Mouse (Mus musculus): ENCODE data around the gene Chaf1a. TPM values are rescaled to one million over a fixed set of nuclear protein-coding genes. Genes with fewer than 3 reads are reported as not detected.
A peak's percentile ranks its signal among the peaks of the same experiment; 100 is the strongest.

Chaf1a gene
- polyA plus RNA-seq, 1 experiment from 2014 or later: 4.5 TPM

DNA sequence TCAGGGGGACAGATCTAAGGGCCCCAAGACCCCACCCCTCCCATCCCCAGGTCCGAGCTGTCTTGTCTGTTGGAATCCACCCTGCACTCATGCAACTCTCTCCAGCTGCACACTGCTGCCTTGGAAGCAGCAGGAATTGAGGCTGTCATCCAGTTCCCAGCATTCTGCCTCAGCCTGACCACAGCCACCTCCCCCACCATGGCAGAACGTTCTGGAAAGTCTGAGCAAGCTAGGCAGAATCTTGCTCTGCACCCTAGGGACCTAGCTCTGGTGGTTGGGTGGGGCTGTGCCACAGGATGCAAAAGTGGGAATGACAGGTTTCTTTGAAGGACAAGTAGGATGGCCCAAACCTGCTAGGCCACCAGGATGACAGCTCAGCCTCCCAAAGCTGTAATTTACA is 15.8 kb upstream of the Chaf1a start:
- Histone ChIP-seq H3K27me3 (replicated peaks; ENCODE audit: control insufficient read depth, insufficient read depth, low read length) (no peaks in the 10 kb centered on the region), H3K4me1 (ENCODE audit: control insufficient read depth, insufficient read depth, low read depth, low read length) (peaks cover 5% of the 10 kb centered on the region; the same call in 1 of the 2 replicates), H3K36me3 (ENCODE audit: control insufficient read depth, insufficient read depth, low read length) (peaks cover 4% of the 10 kb centered on the region), H3K4me2 (ENCODE audit: low read length) (no peak overlapping the region), H3K27ac (ENCODE audit: low read depth, low read length) (no peak overlapping the region), H3K9me3 (ENCODE audit: control insufficient read depth, low read length) (no peaks in the 10 kb centered on the region), H3K4me3 (ENCODE audit: low read length) (no peak overlapping the region), H3K9ac (ENCODE audit: low read depth, low read length) (no peak overlapping the region)
- no peak for ATAC-seq
- WGBS: 70% methylated on average over 2 of the region's 2 CpGs

DNA sequence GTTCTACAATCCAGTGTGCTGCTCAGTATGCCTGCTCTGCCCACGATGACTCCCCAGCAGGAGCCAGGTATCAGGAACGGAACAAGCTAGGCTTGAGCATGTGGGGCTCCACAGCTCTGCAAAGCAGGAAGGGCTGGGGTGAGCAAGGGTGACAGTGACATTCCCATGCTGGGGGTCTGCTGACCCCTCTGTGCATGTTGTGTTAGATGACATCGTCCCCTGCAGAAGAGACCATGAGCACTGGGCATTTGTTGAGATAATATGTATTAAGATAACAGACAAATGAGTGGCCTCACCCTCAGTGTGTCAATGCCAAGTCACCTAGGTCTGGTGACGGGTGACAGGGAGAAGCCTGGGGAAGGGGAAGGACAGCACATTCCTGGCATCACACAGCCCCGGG is 15.3 kb upstream of the Chaf1a start:
- 79% methylated on average over 5 of the region's 5 CpGs for WGBS
- H3K9ac ChIP-seq (ENCODE audit: low read depth, low read length): no peak overlapping the region
- H3K36me3 ChIP-seq (ENCODE audit: control insufficient read depth, insufficient read depth, low read length): no peaks in the 10 kb centered on the region; the same call in 1 of the 2 replicates
- peaks cover 5% of the 10 kb centered on the region; the same call in 1 of the 2 replicates for H3K4me1 ChIP-seq (ENCODE audit: control insufficient read depth, insufficient read depth, low read depth, low read length)
- no peak overlapping the region for H3K4me2 ChIP-seq (ENCODE audit: low read length)
- no peaks in the 10 kb centered on the region for H3K27me3 ChIP-seq (replicated peaks; ENCODE audit: control insufficient read depth, insufficient read depth, low read length)
- H3K27ac ChIP-seq (ENCODE audit: low read depth, low read length): no peak overlapping the region
- no peak overlapping the region for H3K4me3 ChIP-seq (ENCODE audit: low read length)
- H3K9me3 ChIP-seq (ENCODE audit: control insufficient read depth, low read length): no peaks in the 10 kb centered on the region
- no peak for ATAC-seq

DNA sequence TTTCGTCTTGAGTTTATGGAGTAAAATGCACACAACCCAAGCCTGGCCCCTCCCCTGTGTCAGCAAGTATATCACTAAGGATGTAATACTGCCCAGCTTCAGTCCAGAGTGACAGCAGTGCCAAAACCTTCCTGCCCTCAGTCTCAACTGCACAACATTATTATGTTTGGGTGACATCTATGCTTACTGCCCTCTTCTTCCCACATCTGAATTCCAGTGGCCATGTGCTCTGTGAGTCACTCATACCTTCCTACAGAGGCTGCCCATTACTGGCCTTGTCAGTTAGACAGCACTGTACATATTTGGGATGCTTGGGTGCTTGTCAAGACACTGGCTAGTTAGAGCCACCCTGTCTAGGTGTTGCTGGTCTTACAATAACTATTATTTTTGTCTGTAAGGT is 13.9 kb upstream of the Chaf1a start:
- no peak overlapping the region for H3K27ac ChIP-seq (ENCODE audit: low read depth, low read length)
- no peaks in the 10 kb centered on the region for H3K9me3 ChIP-seq (ENCODE audit: control insufficient read depth, low read length)
- no peaks in the 10 kb centered on the region for H3K36me3 ChIP-seq (ENCODE audit: control insufficient read depth, insufficient read depth, low read length)
- H3K4me2 ChIP-seq (ENCODE audit: low read length): no peak overlapping the region
- no peaks in the 10 kb centered on the region for H3K27me3 ChIP-seq (replicated peaks; ENCODE audit: control insufficient read depth, insufficient read depth, low read length)
- ATAC-seq: no peak
- no peak overlapping the region for H3K9ac ChIP-seq (ENCODE audit: low read depth, low read length)
- H3K4me3 ChIP-seq (ENCODE audit: low read length): no peak overlapping the region
- WGBS: 100% methylated on average over 1 of the region's 1 CpGs
- peaks cover 9% of the 10 kb centered on the region; the same call in 1 of the 2 replicates for H3K4me1 ChIP-seq (ENCODE audit: control insufficient read depth, insufficient read depth, low read depth, low read length)

DNA sequence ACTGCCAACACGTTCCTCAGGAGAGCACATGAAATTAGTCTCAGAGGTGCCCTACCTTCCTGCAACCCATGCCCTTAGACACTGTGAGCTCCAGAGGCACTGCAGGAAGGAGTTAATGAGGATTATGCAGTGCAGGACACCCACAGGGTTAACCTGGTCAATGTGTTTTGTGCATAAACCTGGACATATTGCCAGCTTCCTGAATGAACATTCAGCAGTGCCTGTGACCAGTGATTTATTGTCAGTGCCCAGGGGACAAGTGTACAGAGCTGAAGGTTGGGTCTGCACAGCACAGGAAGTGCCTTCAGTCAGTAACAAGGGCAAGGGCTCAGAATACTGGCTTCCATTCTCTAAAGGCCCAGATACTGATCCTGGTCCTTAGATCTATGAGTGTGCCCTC is 13.4 kb upstream of the Chaf1a start:
- H3K4me2 ChIP-seq (ENCODE audit: low read length): no peak overlapping the region
- peaks cover 5% of the 10 kb centered on the region for H3K4me1 ChIP-seq (ENCODE audit: control insufficient read depth, insufficient read depth, low read depth, low read length)
- no peak overlapping the region for H3K4me3 ChIP-seq (ENCODE audit: low read length)
- 82% methylated on average over 1 of the region's 1 CpGs for WGBS
- ATAC-seq: no peak
- H3K27me3 ChIP-seq (replicated peaks; ENCODE audit: control insufficient read depth, insufficient read depth, low read length): no peaks in the 10 kb centered on the region
- 0 out of 2 replicates have a peak, but pooled peaks cover under 1% of the 10 kb centered on the region for H3K36me3 ChIP-seq (ENCODE audit: control insufficient read depth, insufficient read depth, low read length)
- H3K9ac ChIP-seq (ENCODE audit: low read depth, low read length): no peak overlapping the region
- no peak overlapping the region for H3K27ac ChIP-seq (ENCODE audit: low read depth, low read length)
- H3K9me3 ChIP-seq (ENCODE audit: control insufficient read depth, low read length): no peaks in the 10 kb centered on the region

DNA sequence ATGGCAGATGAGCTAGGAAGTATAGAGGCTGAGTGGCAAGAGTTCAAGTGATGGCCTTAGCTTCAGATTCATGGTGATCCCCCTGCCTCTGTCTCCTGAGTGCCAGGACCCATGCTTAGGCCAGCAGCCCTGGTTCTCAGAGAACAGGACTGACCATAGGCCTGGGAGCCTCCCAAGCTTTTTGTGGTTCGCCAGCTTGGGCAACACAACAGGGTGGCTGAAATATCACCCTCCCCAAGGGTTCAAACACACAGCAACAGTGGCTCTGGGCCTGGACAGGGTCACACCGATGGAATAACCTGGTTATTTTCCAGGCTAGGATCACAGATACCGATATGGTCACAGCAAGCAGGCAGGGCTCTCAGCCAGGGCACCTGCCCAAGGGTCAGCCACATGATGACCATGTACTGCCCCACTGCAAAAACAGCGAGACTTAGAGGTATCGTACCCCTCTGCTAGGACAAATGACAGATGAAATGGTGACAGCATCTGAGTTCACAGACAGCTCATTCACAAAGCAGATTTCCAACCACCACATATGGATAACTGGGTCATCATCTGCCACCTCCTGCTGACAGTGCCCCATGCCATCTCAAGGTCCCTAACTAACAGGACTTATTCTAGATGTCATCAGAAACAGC is 12.3 kb upstream of the Chaf1a start:
- Histone ChIP-seq H3K9me3 (ENCODE audit: control insufficient read depth, low read length) (no peaks in the 10 kb centered on the region), H3K4me1 (ENCODE audit: control insufficient read depth, insufficient read depth, low read depth, low read length) (peaks cover 10% of the 10 kb centered on the region), H3K9ac (ENCODE audit: low read depth, low read length) (peak overlapping the region; percentile 8; the same call in 1 of the 2 replicates), H3K27ac (ENCODE audit: low read depth, low read length) (no peak overlapping the region), H3K4me2 (ENCODE audit: low read length) (no peak overlapping the region), H3K36me3 (ENCODE audit: control insufficient read depth, insufficient read depth, low read length) (0 out of 2 replicates have a peak, but pooled peaks cover 3% of the 10 kb centered on the region), H3K4me3 (ENCODE audit: low read length) (no peak overlapping the region), H3K27me3 (replicated peaks; ENCODE audit: control insufficient read depth, insufficient read depth, low read length) (no peaks in the 10 kb centered on the region)
- 90% methylated on average over 5 of the region's 5 CpGs for WGBS
- no peak for ATAC-seq

DNA sequence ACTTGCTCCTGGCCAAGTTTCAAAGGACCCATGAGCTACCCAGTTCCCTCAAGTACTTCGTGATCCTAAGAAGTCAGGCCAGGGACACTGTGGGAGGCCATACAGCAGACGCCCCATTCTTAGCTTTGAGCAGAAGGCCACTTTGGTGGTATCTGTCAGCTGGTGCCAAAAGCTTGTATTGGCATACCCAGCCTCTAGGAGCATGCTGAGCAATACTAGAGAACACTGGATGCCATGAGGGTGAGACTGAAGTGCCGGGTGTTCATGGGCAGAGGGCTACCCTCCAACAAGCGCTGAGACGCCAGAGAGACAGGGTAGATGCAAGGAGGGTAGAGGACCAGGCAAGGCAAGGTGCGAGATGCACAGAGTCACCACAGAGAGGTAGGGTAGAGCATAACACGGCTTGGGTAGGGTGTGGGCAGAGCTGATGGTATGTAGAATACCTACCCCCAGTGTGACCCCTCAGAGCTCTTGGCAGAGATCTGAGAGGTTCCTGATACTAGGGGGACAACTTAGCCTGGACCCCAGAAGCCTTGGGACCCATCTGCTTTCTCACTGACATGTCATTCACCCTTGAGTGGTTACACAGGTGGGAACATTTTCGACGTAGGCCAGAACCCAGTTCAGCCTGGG is 9.9 kb upstream of the Chaf1a start:
- H3K4me1 ChIP-seq (ENCODE audit: control insufficient read depth, insufficient read depth, low read depth, low read length): peaks cover 21% of the 10 kb centered on the region
- no peak for ATAC-seq

DNA sequence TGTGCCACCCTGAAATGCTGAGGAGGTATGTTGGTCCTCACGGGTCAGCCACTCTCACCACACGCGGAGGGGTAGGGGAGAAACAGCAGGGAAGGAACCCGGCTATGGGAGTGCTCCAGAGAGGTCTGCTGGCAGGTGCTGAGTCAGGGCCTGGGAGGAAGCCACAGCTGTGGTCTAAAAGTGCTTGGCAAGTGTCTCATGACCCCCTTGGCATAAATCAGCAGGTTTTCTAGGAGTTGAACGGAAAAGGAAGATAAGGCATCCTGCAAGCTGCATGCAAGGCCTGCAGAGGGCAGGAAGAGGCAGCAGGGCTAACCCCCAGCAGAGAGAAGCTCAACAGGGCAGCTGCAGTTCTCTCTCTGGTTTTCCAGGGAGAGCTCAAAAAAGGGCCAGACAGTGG is 9.3 kb upstream of the Chaf1a start:
- no peak overlapping the region for H3K9ac ChIP-seq (ENCODE audit: low read depth, low read length)
- ATAC-seq: no peak
- no peaks in the 10 kb centered on the region for H3K27me3 ChIP-seq (replicated peaks; ENCODE audit: control insufficient read depth, insufficient read depth, low read length)
- 0 out of 2 replicates have a peak, but pooled peaks cover 3% of the 10 kb centered on the region for H3K36me3 ChIP-seq (ENCODE audit: control insufficient read depth, insufficient read depth, low read length)
- H3K4me1 ChIP-seq (ENCODE audit: control insufficient read depth, insufficient read depth, low read depth, low read length): peaks cover 25% of the 10 kb centered on the region
- no peaks in the 10 kb centered on the region for H3K9me3 ChIP-seq (ENCODE audit: control insufficient read depth, low read length)
- H3K27ac ChIP-seq (ENCODE audit: low read depth, low read length): no peak overlapping the region; the same call in 1 of the 2 replicates
- 59% methylated on average over 5 of the region's 5 CpGs for WGBS
- H3K4me2 ChIP-seq (ENCODE audit: low read length): no peak overlapping the region
- no peak overlapping the region for H3K4me3 ChIP-seq (ENCODE audit: low read length)

More for the DNA sequence above, 9.9 kb upstream of the Chaf1a start:
- Histone ChIP-seq H3K9me3 (ENCODE audit: control insufficient read depth, low read length) (no peaks in the 10 kb centered on the region), H3K4me3 (ENCODE audit: low read length) (no peak overlapping the region), H3K27ac (ENCODE audit: low read depth, low read length) (no peak overlapping the region; the same call in 1 of the 2 replicates), H3K27me3 (replicated peaks; ENCODE audit: control insufficient read depth, insufficient read depth, low read length) (no peaks in the 10 kb centered on the region), H3K4me2 (ENCODE audit: low read length) (no peak overlapping the region), H3K36me3 (ENCODE audit: control insufficient read depth, insufficient read depth, low read length) (0 out of 2 replicates have a peak, but pooled peaks cover 3% of the 10 kb centered on the region), H3K9ac (ENCODE audit: low read depth, low read length) (no peak overlapping the region)
- WGBS: 80% methylated on average over 9 of the region's 9 CpGs

DNA sequence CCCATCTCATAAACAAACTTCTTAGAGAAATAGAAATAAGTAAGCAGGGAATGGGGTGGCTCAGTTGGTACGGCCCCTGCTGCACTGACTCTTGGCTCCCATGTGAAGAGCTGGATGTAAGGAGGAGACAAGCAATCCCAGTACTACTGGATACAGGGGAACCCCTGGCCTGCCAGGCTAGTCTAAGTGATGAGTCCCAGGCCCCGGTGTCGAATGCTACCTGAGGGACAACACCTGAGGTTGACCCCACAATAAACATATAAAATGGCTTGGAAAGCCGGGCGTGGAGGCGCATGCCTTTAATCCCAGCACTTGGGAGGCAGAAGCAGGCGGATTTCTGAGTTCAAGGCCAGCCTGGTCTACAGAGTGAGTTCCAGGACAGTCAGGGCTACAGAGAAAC is 8.8 kb upstream of the Chaf1a start:
- no peaks in the 10 kb centered on the region for H3K27me3 ChIP-seq (replicated peaks; ENCODE audit: control insufficient read depth, insufficient read depth, low read length)
- no peaks in the 10 kb centered on the region for H3K9me3 ChIP-seq (ENCODE audit: control insufficient read depth, low read length)
- H3K4me1 ChIP-seq (ENCODE audit: control insufficient read depth, insufficient read depth, low read depth, low read length): peaks cover 25% of the 10 kb centered on the region
- H3K4me2 ChIP-seq (ENCODE audit: low read length): no peak overlapping the region
- H3K9ac ChIP-seq (ENCODE audit: low read depth, low read length): no peak overlapping the region
- 92% methylated on average over 7 of the region's 7 CpGs for WGBS
- no peak for ATAC-seq
- no peak overlapping the region for H3K27ac ChIP-seq (ENCODE audit: low read depth, low read length)
- H3K4me3 ChIP-seq (ENCODE audit: low read length): no peak overlapping the region
- 0 out of 2 replicates have a peak, but pooled peaks cover 3% of the 10 kb centered on the region for H3K36me3 ChIP-seq (ENCODE audit: control insufficient read depth, insufficient read depth, low read length)

DNA sequence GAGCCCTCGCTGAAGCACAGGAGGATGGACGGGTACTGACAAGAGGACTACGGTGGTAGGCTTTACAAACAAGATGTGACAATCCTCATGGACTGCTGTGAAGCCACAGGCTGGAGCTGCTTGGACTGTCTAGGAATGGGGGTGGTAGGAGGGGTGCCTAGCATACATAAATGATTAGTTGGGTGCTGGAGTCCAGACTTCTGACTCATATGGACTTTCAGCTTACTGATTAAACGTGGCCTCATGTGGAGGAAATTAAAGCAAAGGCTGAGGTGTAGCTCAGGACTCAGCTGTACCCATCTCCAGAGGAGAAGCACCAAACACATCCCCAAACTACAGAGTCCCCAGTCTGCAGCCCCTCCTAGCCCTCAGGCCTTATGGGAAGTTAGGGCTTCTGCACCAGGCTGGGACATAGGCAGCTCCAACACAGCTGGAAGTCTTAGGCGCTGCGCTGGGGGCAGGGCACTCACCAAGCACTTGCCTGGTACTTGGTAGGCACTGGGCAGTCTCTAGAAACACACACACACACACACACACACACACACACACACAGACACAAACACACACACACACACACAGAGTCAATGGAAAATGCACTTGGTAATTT is 8.0 kb upstream of the Chaf1a start:
- Histone ChIP-seq H3K36me3 (ENCODE audit: control insufficient read depth, insufficient read depth, low read length) (0 out of 2 replicates have a peak, but pooled peaks cover 3% of the 10 kb centered on the region), H3K27ac (ENCODE audit: low read depth, low read length) (no peak overlapping the region), H3K4me2 (ENCODE audit: low read length) (no peak overlapping the region), H3K4me3 (ENCODE audit: low read length) (no peak overlapping the region), H3K9me3 (ENCODE audit: control insufficient read depth, low read length) (no peaks in the 10 kb centered on the region), H3K27me3 (replicated peaks; ENCODE audit: control insufficient read depth, insufficient read depth, low read length) (no peaks in the 10 kb centered on the region), H3K9ac (ENCODE audit: low read depth, low read length) (no peak overlapping the region), H3K4me1 (ENCODE audit: control insufficient read depth, insufficient read depth, low read depth, low read length) (peaks cover 28% of the 10 kb centered on the region)
- ATAC-seq: no peak
- WGBS: 73% methylated on average over 6 of the region's 6 CpGs
